In genomic region chr5:93042831-93043687, GRCm38 (mm10) we compare ENCODE assay signal across 9 mouse cellular contexts. TPM values are rescaled to one million over a fixed set of nuclear protein-coding genes. Genes with fewer than 3 reads are reported as not detected.
DNase-seq lines count a peak whose midpoint lies in the region; ATAC-seq and TF ChIP-seq lines count a peak whose summit lies in the region.
"Had no signal": no experiment of that assay in that cellular context is flagged by ENCODE, and none has a peak within 500 bp of the region (broad histone marks: within the 10 kb centered on the region; RNA-seq: fewer than 3 reads in every experiment).

No protein-coding gene starts in this region.

- H3K9me3 ChIP-seq in heart, embryonic 16.5 days (replicated peaks; ENCODE audit: control insufficient read depth, low read length), result no peaks in the 10 kb centered on the region
- no peaks in the 10 kb centered on the region for H3K9me3 ChIP-seq in ES-E14 (ENCODE audit: control insufficient read depth, insufficient read depth, low read depth, low read length)
- no peaks in the 10 kb centered on the region for H3K9me3 ChIP-seq in embryonic facial prominence, embryonic 15.5 days (replicated peaks)
- no peaks in the 10 kb centered on the region for H3K9me3 ChIP-seq in limb, embryonic 14.5 days (ENCODE audit: control insufficient read depth, low read length)

- H3K36me3 ChIP-seq in heart, embryonic 16.5 days (ENCODE audit: control insufficient read depth, insufficient read depth), result no peaks in the 10 kb centered on the region
- H3K36me3 ChIP-seq in ES-E14 (ENCODE audit: control insufficient read depth, insufficient read depth, low read length, poor library complexity, severe bottlenecking), result no peaks in the 10 kb centered on the region
- H3K36me3 ChIP-seq in embryonic facial prominence, embryonic 15.5 days, result no peaks in the 10 kb centered on the region
- H3K36me3 ChIP-seq in limb, embryonic 14.5 days (ENCODE audit: control insufficient read depth, insufficient read depth, low read length), result no peaks in the 10 kb centered on the region

- WGBS in heart, embryonic 16.5 days, result 45% methylated on average over 18 of the region's 18 CpGs
- WGBS in embryonic facial prominence, embryonic 15.5 days, result 48% methylated on average over 18 of the region's 18 CpGs
- 50% methylated on average over 18 of the region's 18 CpGs for WGBS in limb, embryonic 14.5 days

- no peak for DNase-seq in heart, postnatal 25 days (ENCODE audit: low spot score)
- DNase-seq in ES-E14 (ENCODE audit: low read depth, low spot score), result no peak
- DNase-seq in limb, embryonic 14.5 days (ENCODE audit: low spot score), result no peak
- DNase-seq in yolk sac, embryonic 10.5 days (ENCODE audit: low spot score), result no peak
- DNase-seq in ovary, adult 18-20 months (ENCODE audit: low spot score), result no peak

- H3K9ac ChIP-seq in heart, embryonic 16.5 days (ENCODE audit: low read length), result no peak overlapping the region
- H3K9ac ChIP-seq in ES-E14 (ENCODE audit: insufficient read depth, low read depth, low read length, poor library complexity, severe bottlenecking), result no peak overlapping the region
- H3K9ac ChIP-seq in embryonic facial prominence, embryonic 15.5 days, result no peak overlapping the region
- no peak overlapping the region for H3K9ac ChIP-seq in limb, embryonic 14.5 days (ENCODE audit: low read depth, low read length, severe bottlenecking)

- H3K4me1 ChIP-seq in heart, embryonic 16.5 days (ENCODE audit: control insufficient read depth, insufficient read depth, low read length), result peaks cover 12% of the 10 kb centered on the region
- peaks cover 2 to 8% of the 10 kb centered on the region in 2 experiments for H3K4me1 ChIP-seq in ES-E14 (ENCODE audit: control insufficient read depth in 2 of 2, insufficient read depth in 2 of 2, low read length in 2 of 2, poor library complexity in 1 of 2)
- H3K4me1 ChIP-seq in embryonic facial prominence, embryonic 15.5 days, result peaks cover 20% of the 10 kb centered on the region
- H3K4me1 ChIP-seq in limb, embryonic 14.5 days (ENCODE audit: control insufficient read depth, insufficient read depth, low read length), result peaks cover 17% of the 10 kb centered on the region

- no peak overlapping the region for H3K27ac ChIP-seq in heart, embryonic 16.5 days (ENCODE audit: low read length)
- no peak overlapping the region for H3K27ac ChIP-seq in ES-E14 (ENCODE audit: insufficient read depth, low read depth, low read length, poor library complexity, severe bottlenecking)
- H3K27ac ChIP-seq in embryonic facial prominence, embryonic 15.5 days (replicated peaks), result no peak overlapping the region
- H3K27ac ChIP-seq in limb, embryonic 14.5 days (replicated peaks; ENCODE audit: low read depth, low read length), result no peak overlapping the region

- peak overlapping the region; percentile 98; the same call in 1 of the 2 replicates for H3K4me2 ChIP-seq in heart, embryonic 16.5 days (ENCODE audit: low read depth, low read length)
- peak overlapping the region; percentile 96 for H3K4me2 ChIP-seq in embryonic facial prominence, embryonic 15.5 days (replicated peaks)
- H3K4me2 ChIP-seq in limb, embryonic 14.5 days (replicated peaks; ENCODE audit: low read depth, low read length, severe bottlenecking), result no peak overlapping the region

- peaks cover 48% of the 10 kb centered on the region for H3K27me3 ChIP-seq in heart, embryonic 16.5 days (ENCODE audit: control insufficient read depth, insufficient read depth, low read length)
- peaks cover 50% of the 10 kb centered on the region for H3K27me3 ChIP-seq in embryonic facial prominence, embryonic 15.5 days
- H3K27me3 ChIP-seq in limb, embryonic 14.5 days (ENCODE audit: control insufficient read depth, insufficient read depth, low read length), result peaks cover 64% of the 10 kb centered on the region

- no peak overlapping the region for H3K4me3 ChIP-seq in heart, embryonic 16.5 days (ENCODE audit: low read length)
- peak overlapping the region; percentile 69 to 77; a peak in 2 of 4 replicates for H3K4me3 ChIP-seq in ES-E14 (ENCODE audit: insufficient read depth in 1 of 2, low read depth in 1 of 2, low read length in 2 of 2, poor library complexity in 1 of 2, severe bottlenecking in 1 of 2)
- H3K4me3 ChIP-seq in embryonic facial prominence, embryonic 15.5 days (replicated peaks), result no peak overlapping the region; the same call in 1 of the 2 replicates
- 0 out of 2 replicates have a peak overlapping the region, but pooled peaks have one; percentile 49 for H3K4me3 ChIP-seq in limb, embryonic 14.5 days (replicated peaks; ENCODE audit: low read length)

- intact Hi-C loops in heart, postnatal 25 days (cut with DNase I), result no loop called here

- TF ChIP-seq POLR2A in limb, embryonic 14.5 days (IDR thresholded peaks at IDR 0.05; ENCODE audit: borderline replicate concordance, extremely low read depth, insufficient read depth, insufficient read length), result no peak

- in situ Hi-C loops in ES-E14 (cut with MboI; ENCODE audit: low sequenced_read_pairs in 2 of 2, unreplicated experiment in 2 of 2), result no loop called here

- ATAC-seq in heart, embryonic 16.5 days (replicated peaks; ENCODE audit: extremely low read depth, insufficient read depth, low FRiP score), result no peak
- ATAC-seq in embryonic facial prominence, embryonic 15.5 days (ENCODE audit: insufficient number of reproducible peaks, low FRiP score, low TSS enrichment, low read depth), result no peak
- no peak for ATAC-seq in limb, embryonic 14.5 days (ENCODE audit: low FRiP score, low read depth)
- no peak for ATAC-seq in frontal cortex, adult (ENCODE audit: low TSS enrichment)

TF ChIP-seq in ES-E14, 5 proteins besides CTCF, POLR2A, EP300 and RAD21:
- no peak for TF ChIP-seq ZC3H11A (IDR thresholded peaks at IDR 0.05; ENCODE audit: borderline replicate concordance, low read depth, low read length)
- TF ChIP-seq ZNF384 (IDR thresholded peaks at IDR 0.05; ENCODE audit: low read depth, low read length), result no peak
- no peak for TF ChIP-seq MAFK (IDR thresholded peaks at IDR 0.05; ENCODE audit: insufficient read depth, low read depth, low read length)
- TF ChIP-seq CHD2 (IDR thresholded peaks at IDR 0.05; ENCODE audit: low read depth, low read length), result no peak
- no peak for TF ChIP-seq HCFC1 (IDR thresholded peaks at IDR 0.05; ENCODE audit: borderline replicate concordance, insufficient read depth, low read length)

RNA-seq across cellular contexts. Expression of gene Sowahb, which starts 1.8 kb away (rescaled TPM):
- 0.12 and 0.20 TPM in 2 replicates for polyA plus RNA-seq in heart, embryonic 16.5 days (2015; fragmentation: Nextera tagmentation; extraction: Ambion mirVana)
- total RNA-seq in heart, postnatal 25 days (2021), result not detected
- 1.5 and 1.9 TPM in 2 replicates for total RNA-seq in ES-E14 (2012; rRNA removed)
- 0.46 and 0.68 TPM in 2 replicates for polyA plus RNA-seq in embryonic facial prominence, embryonic 15.5 days (2015; fragmentation: Nextera tagmentation; extraction: Ambion mirVana)
- 0.24 and 0.34 TPM in 2 replicates for polyA plus RNA-seq in limb, embryonic 14.5 days (2012; rRNA removed)
- 0.68 and 0.73 TPM in 2 replicates for polyA plus RNA-seq in limb, embryonic 14.5 days (2014; fragmentation: Nextera tagmentation; extraction: Ambion mirVana)
- total RNA-seq: MEL had no signal

RNA-seq across cellular contexts. Expression of gene Sept11, which starts 50.2 kb away (rescaled TPM):
- 89.7 and 92.8 TPM in 2 replicates for polyA plus RNA-seq in heart, embryonic 16.5 days (2015; fragmentation: Nextera tagmentation; extraction: Ambion mirVana)
- total RNA-seq in heart, postnatal 25 days (2021), result 10 to 100 TPM; 35.0 to 35.2 TPM
- 92.2 and 124 TPM in 2 replicates for total RNA-seq in ES-E14 (2012; rRNA removed)
- polyA plus RNA-seq in embryonic facial prominence, embryonic 15.5 days (2015; fragmentation: Nextera tagmentation; extraction: Ambion mirVana), result 195 and 200 TPM in 2 replicates
- polyA plus RNA-seq in limb, embryonic 14.5 days (2012; rRNA removed), result 141 and 149 TPM in 2 replicates
- polyA plus RNA-seq in limb, embryonic 14.5 days (2014; fragmentation: Nextera tagmentation; extraction: Ambion mirVana), result 197 and 206 TPM in 2 replicates

Comparison
In these comparisons a context has a peak if more than half of its experiments do, and no peak if none do; other contexts are left out.
1. H3K4me3 ChIP-seq: peak in ES-E14 (2 of 2) and limb, embryonic 14.5 days (single experiment); none in heart, embryonic 16.5 days (single experiment) and embryonic facial prominence, embryonic 15.5 days (single experiment).